Mouse (Mus musculus) myocyte (in vitro differentiated cells): ENCODE data around the gene Aimp1. TPM values are rescaled to one million over a fixed set of nuclear protein-coding genes. Genes with fewer than 3 reads are reported as not detected.
A peak's percentile ranks its signal among the peaks of the same experiment; 100 is the strongest.

ENCODE experiments used
- H3K27me3 ChIP-seq: one replicate; pipeline ENCODE4 v1.6.1; 2011; ENCODE audit not compliant: control insufficient read depth, insufficient read depth, insufficient read length
- H3K36me3 ChIP-seq: one replicate; pipeline ENCODE4 v1.6.1; 2011; ENCODE audit not compliant: control insufficient read depth, insufficient read depth
- H3K4me2 ChIP-seq: one replicate; pipeline ENCODE4 v1.6.1; 2011; ENCODE audit warnings: low read depth, control low read depth
- H3K4me3 ChIP-seq: one replicate; pipeline ENCODE4 v1.5.1; 2011; ENCODE audit warnings: mild to moderate bottlenecking, control low read depth, moderate library complexity
- H3K79me2 ChIP-seq: one replicate; pipeline ENCODE4 v1.6.1; 2011; ENCODE audit not compliant: control insufficient read depth, insufficient read depth
- H3ac ChIP-seq: one replicate; pipeline ENCODE4 v1.6.1; 2011; ENCODE audit not compliant: control insufficient read depth, insufficient read length
- CEBPB ChIP-seq: IDR thresholded peaks from 2 replicates; pipeline ENCODE4 v1.6.1; 2011; ENCODE audit warnings: mild to moderate bottlenecking, moderate library complexity; ENCODE audit not compliant: poor library complexity, insufficient read depth, severe bottlenecking
- E2F4 ChIP-seq: IDR thresholded peaks from one replicate; pipeline ENCODE4 v1.6.1; 2011; ENCODE audit warnings: mild to moderate bottlenecking, control low read depth, moderate library complexity; ENCODE audit not compliant: insufficient read depth
- MAX ChIP-seq: IDR thresholded peaks from one replicate; pipeline ENCODE4 v1.6.1; 2011; ENCODE audit warnings: low read depth, mild to moderate bottlenecking, control low read depth
- MYOD1 ChIP-seq, 3 experiments: IDR thresholded peaks; one replicate each; pipeline ENCODE4 v1.6.1; 2011; ENCODE audit warnings: control low read depth in 2 of 3, low read depth in 2 of 3, mild to moderate bottlenecking in 2 of 3, moderate library complexity in 1 of 3; ENCODE audit not compliant: insufficient read length in 2 of 3, control insufficient read depth in 1 of 3
- MYOG ChIP-seq, 3 experiments: IDR thresholded peaks; one replicate each; pipeline ENCODE4 v1.6.1; 2011; ENCODE audit warnings: control low read depth in 2 of 3, low read depth in 2 of 3, mild to moderate bottlenecking in 2 of 3; ENCODE audit not compliant: insufficient read length in 2 of 3, control insufficient read depth in 1 of 3, insufficient read depth in 1 of 3
- POLR2A ChIP-seq: IDR thresholded peaks from one replicate; pipeline ENCODE4 v1.6.1; 2011; ENCODE audit warnings: low read depth, mild to moderate bottlenecking, control low read depth, moderate library complexity; ENCODE audit not compliant: insufficient read length
- POLR2AphosphoS2 ChIP-seq: IDR thresholded peaks from one replicate; pipeline ENCODE4 v1.6.1; 2011; ENCODE audit warnings: low read depth, control low read depth; ENCODE audit not compliant: insufficient read length
- REST ChIP-seq: IDR thresholded peaks from one replicate; pipeline ENCODE4 v1.6.1; 2011; ENCODE audit warnings: mild to moderate bottlenecking, control low read depth, moderate library complexity; ENCODE audit not compliant: insufficient read depth, insufficient read length
- SRF ChIP-seq: IDR thresholded peaks from one replicate; pipeline ENCODE4 v1.6.1; 2011; ENCODE audit warnings: low read depth; ENCODE audit not compliant: control insufficient read depth, insufficient read length
- TCF12 ChIP-seq: IDR thresholded peaks from one replicate; pipeline ENCODE4 v1.6.1; 2011; ENCODE audit warnings: mild to moderate bottlenecking, control low read depth; ENCODE audit not compliant: poor library complexity, insufficient read depth, severe bottlenecking
- TCF3 ChIP-seq: IDR thresholded peaks from one replicate; pipeline ENCODE4 v1.6.1; 2011; ENCODE audit warnings: low read depth, control low read depth; ENCODE audit not compliant: insufficient read length
- USF1 ChIP-seq: IDR thresholded peaks from one replicate; pipeline ENCODE4 v1.6.1; 2011; ENCODE audit warnings: low read depth, mild to moderate bottlenecking, control low read depth, moderate library complexity
- polyA plus RNA-seq: library from polyadenylated mRNA; unstranded; fragments of >200 nt; fragmentation: generic; extraction: Trizol; gene quantifications from one replicate; pipeline ENCODE4 v1.2.1, GENCODE M21; 2012; ENCODE audit warnings: missing spikeins

Aimp1 gene
- polyA plus RNA-seq, 1 experiment: 109 TPM

GRCm38 (mm10) chr3:132704216-132704615 is 20.0 kb upstream of the Aimp1 start:
- H3ac ChIP-seq: no peak overlapping the region

GRCm38 (mm10) chr3:132701368-132701767 is 17.2 kb upstream of the Aimp1 start:
- no peak overlapping the region for H3K4me3 ChIP-seq
- TF ChIP-seq MAX: no peak
- no peak for TF ChIP-seq TCF3
- TF ChIP-seq MYOG (IDR thresholded peaks at IDR 0.05; ENCODE audit: control insufficient read depth in 1 of 3, insufficient read depth in 1 of 3, insufficient read length in 2 of 3, low read depth in 2 of 3): no peak
- TF ChIP-seq USF1: no peak
- TF ChIP-seq POLR2AphosphoS2: no peak
- no peak for TF ChIP-seq E2F4
- TF ChIP-seq MYOD1 (IDR thresholded peaks at IDR 0.05; ENCODE audit: control insufficient read depth in 1 of 3, insufficient read length in 2 of 3, low read depth in 2 of 3): no peak
- no peak for TF ChIP-seq TCF12
- no peak for TF ChIP-seq CEBPB
- no peak for TF ChIP-seq POLR2A
- no peak for TF ChIP-seq REST
- H3K4me2 ChIP-seq: no peak overlapping the region
- peaks cover 6% of the 10 kb centered on the region for H3K36me3 ChIP-seq
- no peak overlapping the region for H3ac ChIP-seq
- H3K79me2 ChIP-seq: no peaks in the 10 kb centered on the region
- H3K27me3 ChIP-seq: no peaks in the 10 kb centered on the region

More at GRCm38 (mm10) chr3:132704216-132704615, 20.0 kb upstream of the Aimp1 start:
- H3K36me3 ChIP-seq: no peaks in the 10 kb centered on the region
- no peak for TF ChIP-seq TCF12
- TF ChIP-seq MYOG (IDR thresholded peaks at IDR 0.05; ENCODE audit: control insufficient read depth in 1 of 3, insufficient read depth in 1 of 3, insufficient read length in 2 of 3, low read depth in 2 of 3): no peak
- no peak for TF ChIP-seq POLR2AphosphoS2
- no peak for TF ChIP-seq POLR2A
- TF ChIP-seq E2F4: no peak
- TF ChIP-seq USF1: no peak
- TF ChIP-seq MYOD1 (IDR thresholded peaks at IDR 0.05; ENCODE audit: control insufficient read depth in 1 of 3, insufficient read length in 2 of 3, low read depth in 2 of 3): no peak
- no peak for TF ChIP-seq SRF
- no peak for TF ChIP-seq TCF3
- H3K4me3 ChIP-seq: no peak overlapping the region
- H3K79me2 ChIP-seq: no peaks in the 10 kb centered on the region
- H3K4me2 ChIP-seq: no peak overlapping the region
- no peaks in the 10 kb centered on the region for H3K27me3 ChIP-seq

GRCm38 (mm10) chr3:132683447-132684230 is 531 bp downstream of the Aimp1 start, which contains the start of gene Tbck:
Tbck (plus strand) TSS chr3:132684144.
- Histone ChIP-seq H3K79me2 (peaks cover 60% of the 10 kb centered on the region), H3K27me3 (no peaks in the 10 kb centered on the region), H3ac (peak within 1 kb of the TSS; percentile 70), H3K36me3 (peaks cover 5% of the 10 kb centered on the region), H3K4me3 (peak within 1 kb of the TSS; percentile 100), H3K4me2 (peak within 1 kb of the TSS; percentile 93)
- TF ChIP-seq SRF: peak; percentile 71
- no peak for TF ChIP-seq TCF12
- peak; percentile 98 for TF ChIP-seq MAX
- no peak for TF ChIP-seq REST
- no peak for TF ChIP-seq USF1
- TF ChIP-seq POLR2AphosphoS2: peak; percentile 69
- no peak for TF ChIP-seq CEBPB
- no peak for TF ChIP-seq E2F4
- TF ChIP-seq TCF3: no peak
- TF ChIP-seq MYOD1 (IDR thresholded peaks at IDR 0.05; ENCODE audit: control insufficient read depth in 1 of 3, insufficient read length in 2 of 3, low read depth in 2 of 3): peak in 1 of 3 experiments; percentile 2
- TF ChIP-seq MYOG (IDR thresholded peaks at IDR 0.05; ENCODE audit: control insufficient read depth in 1 of 3, insufficient read depth in 1 of 3, insufficient read length in 2 of 3, low read depth in 2 of 3): peak in 1 of 3 experiments; percentile 4
- TF ChIP-seq POLR2A: peak; percentile 76

- no peak overlapping the region for H3K4me3 ChIP-seq
- H3K4me2 ChIP-seq: no peak overlapping the region
- no peaks in the 10 kb centered on the region for H3K27me3 ChIP-seq
- H3K36me3 ChIP-seq: peaks cover 24% of the 10 kb centered on the region
- H3K79me2 ChIP-seq: peaks cover 31% of the 10 kb centered on the region
- H3ac ChIP-seq: no peak overlapping the region
- TF ChIP-seq MYOD1 (IDR thresholded peaks at IDR 0.05; ENCODE audit: control insufficient read depth in 1 of 3, insufficient read length in 2 of 3, low read depth in 2 of 3): no peak
- no peak for TF ChIP-seq MAX
- no peak for TF ChIP-seq USF1
- no peak for TF ChIP-seq POLR2A
- no peak for TF ChIP-seq E2F4
- TF ChIP-seq CEBPB: no peak
- TF ChIP-seq REST: no peak
- no peak for TF ChIP-seq MYOG (IDR thresholded peaks at IDR 0.05; ENCODE audit: control insufficient read depth in 1 of 3, insufficient read depth in 1 of 3, insufficient read length in 2 of 3, low read depth in 2 of 3)
Measured at GRCm38 (mm10) chr3:132677494-132677893, 6.7 kb downstream of the Aimp1 start.

GRCm38 (mm10) chr3:132655955-132656354 is 28.2 kb downstream of the Aimp1 start:
- Histone ChIP-seq H3ac (no peak overlapping the region), H3K36me3 (peaks cover 15% of the 10 kb centered on the region), H3K4me3 (no peak overlapping the region), H3K79me2 (no peaks in the 10 kb centered on the region), H3K27me3 (no peaks in the 10 kb centered on the region), H3K4me2 (no peak overlapping the region)
- TF ChIP-seq TCF12 (no peak), REST (no peak), CEBPB (no peak), POLR2A (no peak), MYOG (IDR thresholded peaks at IDR 0.05; ENCODE audit: control insufficient read depth in 1 of 3, insufficient read depth in 1 of 3, insufficient read length in 2 of 3, low read depth in 2 of 3) (no peak), MYOD1 (IDR thresholded peaks at IDR 0.05; ENCODE audit: control insufficient read depth in 1 of 3, insufficient read length in 2 of 3, low read depth in 2 of 3) (no peak), TCF3 (no peak), E2F4 (no peak), POLR2AphosphoS2 (no peak), SRF (no peak), USF1 (no peak), MAX (no peak)
